Mouse (Mus musculus): ENCODE results near the gene Ptprs. TPM values are rescaled to one million over a fixed set of nuclear protein-coding genes. Genes with fewer than 3 reads are reported as not detected.
A peak's percentile ranks its signal among the peaks of the same experiment; 100 is the strongest.

Ptprs gene
- polyA plus RNA-seq (2014; fragmentation: Nextera tagmentation; extraction: Ambion mirVana), result 142 and 156 TPM in 2 replicates

GRCm38 (mm10) chr17:56476402-56476752 lies at the start of gene Ptprs:
TSS of gene Ptprs (minus strand) at chr17:56476483.
- peak; percentile 84 for ATAC-seq (ENCODE audit: low FRiP score)
- H3K4me2 ChIP-seq (replicated peaks; ENCODE audit: low read depth, low read length), result peak within 1 kb of the TSS; percentile 96
- peak; percentile 98 for DNase-seq (ENCODE audit: low spot score)
- H3K9ac ChIP-seq (ENCODE audit: low read depth, low read length), result peak within 1 kb of the TSS; percentile 87
- peak within 1 kb of the TSS; percentile 84 for H3K4me3 ChIP-seq (ENCODE audit: low read depth, low read length)
- no peaks in the 10 kb centered on the region for H3K36me3 ChIP-seq (ENCODE audit: control insufficient read depth, insufficient read depth, low read length)
- peaks cover 5% of the 10 kb centered on the region for H3K27me3 ChIP-seq (ENCODE audit: control insufficient read depth, insufficient read depth, low read length)
- WGBS, result 2% methylated on average over 14 of the region's 27 CpGs
- peak within 1 kb of the TSS; percentile 94 for H3K27ac ChIP-seq (ENCODE audit: low read depth, low read length)
- peaks cover 23% of the 10 kb centered on the region for H3K4me1 ChIP-seq (replicated peaks; ENCODE audit: control insufficient read depth, insufficient read depth, low read length)
- no peaks in the 10 kb centered on the region for H3K9me3 ChIP-seq (ENCODE audit: control insufficient read depth, low read length)

- DNase-seq (ENCODE audit: low spot score) (no peak), ATAC-seq (ENCODE audit: low FRiP score) (no peak)
- Histone ChIP-seq H3K36me3 (ENCODE audit: control insufficient read depth, insufficient read depth, low read length) (no peaks in the 10 kb centered on the region), H3K9ac (ENCODE audit: low read depth, low read length) (no peak overlapping the region), H3K4me3 (ENCODE audit: low read depth, low read length) (no peak overlapping the region), H3K9me3 (ENCODE audit: control insufficient read depth, low read length) (no peaks in the 10 kb centered on the region), H3K27me3 (ENCODE audit: control insufficient read depth, insufficient read depth, low read length) (no peaks in the 10 kb centered on the region), H3K27ac (ENCODE audit: low read depth, low read length) (no peak overlapping the region), H3K4me2 (replicated peaks; ENCODE audit: low read depth, low read length) (no peak overlapping the region), H3K4me1 (replicated peaks; ENCODE audit: control insufficient read depth, insufficient read depth, low read length) (no peaks in the 10 kb centered on the region)
- 79% methylated on average over 4 of the region's 4 CpGs for WGBS
These were observed 48.7 kb upstream of the Ptprs start for GRCm38 (mm10) chr17:56524943-56525342.

DNA sequence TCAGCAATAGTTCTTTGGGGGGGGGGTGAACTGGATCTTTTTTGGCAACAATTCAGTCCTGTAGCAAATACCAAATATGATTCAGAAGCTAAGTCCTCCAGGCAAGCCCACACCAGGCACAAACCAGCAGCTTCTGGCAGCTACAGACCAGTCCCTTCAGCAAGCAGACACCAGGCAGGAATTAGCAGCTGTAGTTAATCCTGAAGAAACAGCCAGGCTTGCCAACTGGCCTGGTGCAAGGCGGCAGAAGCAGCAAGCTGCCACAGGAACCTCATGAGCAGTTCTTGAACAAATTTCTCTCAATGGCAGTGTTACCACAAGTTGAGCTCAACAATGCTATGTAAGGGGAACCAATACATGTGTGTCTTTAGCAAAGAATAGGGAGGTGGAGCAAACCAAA lies 46.5 kb upstream of the Ptprs start:
- no peaks in the 10 kb centered on the region for H3K36me3 ChIP-seq (ENCODE audit: control insufficient read depth, insufficient read depth, low read length)
- H3K9me3 ChIP-seq (ENCODE audit: control insufficient read depth, low read length), result no peaks in the 10 kb centered on the region
- no peaks in the 10 kb centered on the region for H3K27me3 ChIP-seq (ENCODE audit: control insufficient read depth, insufficient read depth, low read length)
- H3K4me2 ChIP-seq (replicated peaks; ENCODE audit: low read depth, low read length), result no peak overlapping the region
- H3K27ac ChIP-seq (ENCODE audit: low read depth, low read length), result no peak overlapping the region
- no peak overlapping the region for H3K4me3 ChIP-seq (ENCODE audit: low read depth, low read length)
- no peaks in the 10 kb centered on the region for H3K4me1 ChIP-seq (replicated peaks; ENCODE audit: control insufficient read depth, insufficient read depth, low read length)
- no peak for ATAC-seq (ENCODE audit: low FRiP score)
- H3K9ac ChIP-seq (ENCODE audit: low read depth, low read length), result no peak overlapping the region
- no peak for DNase-seq (ENCODE audit: low spot score)
- WGBS, result 54% methylated on average over 1 of the region's 1 CpGs

- ATAC-seq (ENCODE audit: low FRiP score) (peak; percentile 69), DNase-seq (ENCODE audit: low spot score) (peak; percentile 37)
- no peaks in the 10 kb centered on the region for H3K36me3 ChIP-seq (ENCODE audit: control insufficient read depth, insufficient read depth, low read length)
- H3K4me1 ChIP-seq (replicated peaks; ENCODE audit: control insufficient read depth, insufficient read depth, low read length), result peaks cover 5% of the 10 kb centered on the region
- no peak overlapping the region for H3K4me2 ChIP-seq (replicated peaks; ENCODE audit: low read depth, low read length)
- WGBS, result 13% methylated on average over 13 of the region's 13 CpGs
- 0 out of 2 replicates have a peak overlapping the region, but pooled peaks have one; percentile 1 for H3K9ac ChIP-seq (ENCODE audit: low read depth, low read length)
- H3K27ac ChIP-seq (ENCODE audit: low read depth, low read length), result no peak overlapping the region
- H3K27me3 ChIP-seq (ENCODE audit: control insufficient read depth, insufficient read depth, low read length), result peaks cover 31% of the 10 kb centered on the region
- no peak overlapping the region for H3K4me3 ChIP-seq (ENCODE audit: low read depth, low read length)
- H3K9me3 ChIP-seq (ENCODE audit: control insufficient read depth, low read length), result no peaks in the 10 kb centered on the region
These were observed 39.6 kb upstream of the Ptprs start for GRCm38 (mm10) chr17:56515690-56516410.

GRCm38 (mm10) chr17:56514916-56515315 lies 38.6 kb upstream of the Ptprs start:
- no peaks in the 10 kb centered on the region for H3K36me3 ChIP-seq (ENCODE audit: control insufficient read depth, insufficient read depth, low read length)

GRCm38 (mm10) chr17:56514330-56514729 lies 38.0 kb upstream of the Ptprs start:
- Histone ChIP-seq H3K4me3 (ENCODE audit: low read depth, low read length) (no peak overlapping the region), H3K27ac (ENCODE audit: low read depth, low read length) (no peak overlapping the region), H3K9me3 (ENCODE audit: control insufficient read depth, low read length) (no peaks in the 10 kb centered on the region), H3K9ac (ENCODE audit: low read depth, low read length) (no peak overlapping the region), H3K36me3 (ENCODE audit: control insufficient read depth, insufficient read depth, low read length) (no peaks in the 10 kb centered on the region), H3K4me1 (replicated peaks; ENCODE audit: control insufficient read depth, insufficient read depth, low read length) (peaks cover 8% of the 10 kb centered on the region), H3K4me2 (replicated peaks; ENCODE audit: low read depth, low read length) (no peak overlapping the region), H3K27me3 (ENCODE audit: control insufficient read depth, insufficient read depth, low read length) (peaks cover 43% of the 10 kb centered on the region)
- DNase-seq (ENCODE audit: low spot score) (no peak), ATAC-seq (ENCODE audit: low FRiP score) (no peak)

More at GRCm38 (mm10) chr17:56514916-56515315, 38.6 kb upstream of the Ptprs start:
- ATAC-seq (ENCODE audit: low FRiP score) (no peak), DNase-seq (ENCODE audit: low spot score) (no peak)
- Histone ChIP-seq H3K9me3 (ENCODE audit: control insufficient read depth, low read length) (no peaks in the 10 kb centered on the region), H3K4me3 (ENCODE audit: low read depth, low read length) (no peak overlapping the region), H3K27me3 (ENCODE audit: control insufficient read depth, insufficient read depth, low read length) (peaks cover 40% of the 10 kb centered on the region), H3K4me1 (replicated peaks; ENCODE audit: control insufficient read depth, insufficient read depth, low read length) (peaks cover 8% of the 10 kb centered on the region), H3K9ac (ENCODE audit: low read depth, low read length) (no peak overlapping the region), H3K27ac (ENCODE audit: low read depth, low read length) (no peak overlapping the region), H3K4me2 (replicated peaks; ENCODE audit: low read depth, low read length) (no peak overlapping the region)
- 49% methylated on average over 12 of the region's 12 CpGs for WGBS

GRCm38 (mm10) chr17:56512310-56512709 lies 36.0 kb upstream of the Ptprs start, which contains the start of gene Znrf4:
TSS of gene Znrf4 (minus strand) at chr17:56512431.
- H3K27me3 ChIP-seq (ENCODE audit: control insufficient read depth, insufficient read depth, low read length), result peaks cover 43% of the 10 kb centered on the region
- H3K36me3 ChIP-seq (ENCODE audit: control insufficient read depth, insufficient read depth, low read length), result no peaks in the 10 kb centered on the region
- H3K9ac ChIP-seq (ENCODE audit: low read depth, low read length), result no peak within 1 kb of the TSS; the same call in 1 of the 2 replicates
- H3K4me2 ChIP-seq (replicated peaks; ENCODE audit: low read depth, low read length), result peak within 1 kb of the TSS; percentile 26
- ATAC-seq (ENCODE audit: low FRiP score) (no peak), DNase-seq (ENCODE audit: low spot score) (no peak)
- 62% methylated on average over 22 of the region's 22 CpGs for WGBS
- H3K4me3 ChIP-seq (ENCODE audit: low read depth, low read length), result peak within 1 kb of the TSS; percentile 19
- H3K27ac ChIP-seq (ENCODE audit: low read depth, low read length), result no peak within 1 kb of the TSS
- peaks cover 8% of the 10 kb centered on the region for H3K4me1 ChIP-seq (replicated peaks; ENCODE audit: control insufficient read depth, insufficient read depth, low read length)
- H3K9me3 ChIP-seq (ENCODE audit: control insufficient read depth, low read length), result no peaks in the 10 kb centered on the region

- Histone ChIP-seq H3K4me2 (replicated peaks; ENCODE audit: low read depth, low read length) (peak overlapping the region; percentile 26; the same call in 1 of the 2 replicates), H3K36me3 (ENCODE audit: control insufficient read depth, insufficient read depth, low read length) (no peaks in the 10 kb centered on the region), H3K9me3 (ENCODE audit: control insufficient read depth, low read length) (no peaks in the 10 kb centered on the region), H3K27me3 (ENCODE audit: control insufficient read depth, insufficient read depth, low read length) (peaks cover 42% of the 10 kb centered on the region), H3K9ac (ENCODE audit: low read depth, low read length) (no peak overlapping the region; the same call in 1 of the 2 replicates), H3K27ac (ENCODE audit: low read depth, low read length) (no peak overlapping the region), H3K4me3 (ENCODE audit: low read depth, low read length) (peak overlapping the region; percentile 19; the same call in 1 of the 2 replicates), H3K4me1 (replicated peaks; ENCODE audit: control insufficient read depth, insufficient read depth, low read length) (peaks cover 8% of the 10 kb centered on the region)
- ATAC-seq (ENCODE audit: low FRiP score), result no peak
- WGBS, result 28% methylated on average over 22 of the region's 29 CpGs
- DNase-seq (ENCODE audit: low spot score), result no peak
These were observed 35.4 kb upstream of the Ptprs start for GRCm38 (mm10) chr17:56511707-56512090.
